Mouse (Mus musculus) ovary, postnatal 36 days (tissue): Measurements from ENCODE around the gene Por.
A peak's percentile ranks its signal among the peaks of the same experiment; 100 is the strongest.

Experiments
- DNase-seq: peaks from one replicate; pipeline ENCODE4 v3.0.0; 2022; ENCODE audit warnings: low spot score, mixed read lengths

Por gene

DNA sequence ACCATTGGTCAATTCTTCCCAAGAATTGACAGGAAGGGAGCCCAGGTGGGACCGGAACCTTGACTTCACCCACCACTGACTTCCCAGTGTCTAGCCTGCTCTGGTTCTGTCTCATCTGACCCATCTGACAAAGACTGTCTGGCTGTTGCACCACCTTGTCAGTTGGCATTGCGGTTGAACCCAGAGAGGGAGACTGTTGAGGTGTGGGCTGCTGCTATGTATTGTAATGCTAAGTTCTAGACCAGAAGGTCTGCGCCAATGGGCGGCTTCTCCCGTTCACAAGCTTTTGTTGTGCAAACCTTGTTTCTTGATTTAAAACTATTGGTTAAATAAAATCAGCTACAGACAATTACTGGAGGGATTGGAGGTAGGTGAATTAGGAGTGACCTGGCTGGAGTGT is 12.7 kb upstream of the Por start:
- DNase-seq = no peak

DNA sequence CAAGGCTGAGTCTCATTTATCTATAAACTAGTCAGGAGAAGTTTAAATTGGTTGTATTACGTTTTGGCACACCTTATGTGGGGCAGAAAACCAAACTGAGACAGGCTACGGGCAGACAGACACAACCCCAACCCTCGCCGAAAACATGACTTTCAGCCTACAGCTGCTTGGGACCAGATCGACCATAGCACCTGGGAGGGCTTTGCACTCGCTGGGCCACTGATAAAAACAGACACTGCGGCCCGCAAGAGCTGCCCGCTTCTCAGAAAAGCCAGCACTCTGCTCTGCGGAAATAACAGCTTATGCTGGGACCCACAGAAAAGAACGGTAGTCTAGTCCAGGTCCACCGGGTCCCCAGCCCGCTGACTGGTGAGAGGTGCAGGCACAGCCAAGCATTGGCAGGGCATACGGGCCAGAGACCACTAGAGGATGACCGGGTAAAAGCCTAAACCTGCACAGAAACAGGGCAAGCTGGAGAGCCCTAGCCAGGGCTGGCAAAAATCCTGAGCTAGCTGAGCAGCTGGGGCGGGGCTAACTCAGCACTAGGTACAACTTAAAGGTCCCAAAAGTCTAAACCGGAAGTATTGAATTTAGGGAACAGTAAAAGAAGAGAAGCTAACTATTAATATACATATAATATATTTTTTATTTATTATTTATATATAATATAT is 12.0 kb upstream of the Por start:
- no peak for DNase-seq

DNA sequence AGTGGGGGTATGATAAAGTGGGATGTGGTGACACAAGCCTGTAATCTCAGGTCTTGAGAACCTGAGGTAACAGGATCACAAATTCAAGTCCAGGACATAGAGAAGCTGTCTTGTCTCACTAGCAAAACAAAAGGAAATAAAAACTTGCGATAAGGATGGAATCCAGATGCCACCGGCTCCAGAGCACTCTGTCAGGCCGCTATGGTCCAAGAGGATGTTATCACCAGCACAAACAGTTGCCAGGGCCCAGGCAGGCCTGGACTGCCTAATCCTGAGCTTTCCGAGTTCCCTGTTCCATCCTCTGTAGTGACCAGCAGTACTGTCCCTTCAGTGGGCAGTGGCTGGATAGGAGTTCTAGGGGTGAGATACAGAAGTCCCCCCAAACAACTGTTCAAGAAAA is 9.9 kb upstream of the Por start:
- no peak for DNase-seq

DNA sequence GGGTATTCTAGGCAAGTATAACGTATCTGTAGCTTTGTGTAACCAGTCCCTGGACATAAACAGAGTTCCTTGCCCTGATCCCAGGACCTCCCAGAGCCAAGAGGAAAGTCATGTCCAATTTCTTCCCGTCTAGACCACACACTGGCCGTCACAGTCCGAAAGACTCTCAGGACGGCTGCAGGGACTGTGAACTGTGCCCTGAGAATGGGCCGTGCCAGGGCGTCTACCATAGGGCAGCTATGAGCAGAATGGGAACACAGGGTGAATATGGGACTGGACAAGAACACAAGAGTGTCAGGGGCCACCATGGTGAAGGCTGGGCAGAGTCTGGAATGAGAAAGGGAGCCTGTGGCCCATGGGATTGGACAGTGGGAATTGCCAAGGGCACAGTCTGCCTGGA is 9.3 kb upstream of the Por start:
- DNase-seq = no peak

DNA sequence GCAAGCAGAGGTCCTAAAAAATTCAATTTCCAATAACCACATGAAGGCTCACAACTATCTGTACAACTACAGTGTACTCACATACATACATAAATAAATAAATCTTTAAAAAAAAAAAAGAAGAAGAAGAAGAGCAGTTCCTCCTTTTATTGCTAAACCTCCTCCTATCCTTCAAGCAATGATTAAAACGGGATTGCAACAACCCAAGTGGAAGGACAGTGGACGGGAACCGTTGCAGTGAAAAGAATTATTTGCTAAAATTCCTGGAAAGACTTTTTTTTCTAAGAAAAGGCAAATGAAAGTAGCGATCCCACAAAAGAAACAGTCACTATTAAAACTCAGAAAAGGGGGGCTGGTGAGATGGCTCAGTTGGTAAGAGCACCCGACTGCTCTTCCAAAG is 2.9 kb upstream of the Por start:
- no peak for DNase-seq

DNA sequence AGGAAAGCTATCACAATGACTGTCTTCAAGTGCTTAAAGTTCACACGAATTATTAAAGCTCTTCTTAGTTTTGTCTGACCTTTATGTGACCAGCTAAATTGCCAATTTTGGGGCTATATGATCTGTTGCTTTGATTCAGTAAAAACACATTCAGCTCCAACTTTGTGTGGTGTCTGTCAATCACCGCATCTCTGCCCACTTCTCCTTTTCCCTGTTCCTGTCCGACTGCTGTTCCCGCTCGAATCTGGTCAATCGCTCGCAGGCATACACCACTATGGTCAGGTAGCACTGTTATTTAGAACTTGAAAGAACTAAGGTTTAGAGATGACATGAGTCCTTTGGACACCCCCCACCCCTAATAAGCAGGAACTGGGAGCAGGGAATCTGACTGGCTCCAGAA is 1.8 kb upstream of the Por start:
- no peak for DNase-seq

DNA sequence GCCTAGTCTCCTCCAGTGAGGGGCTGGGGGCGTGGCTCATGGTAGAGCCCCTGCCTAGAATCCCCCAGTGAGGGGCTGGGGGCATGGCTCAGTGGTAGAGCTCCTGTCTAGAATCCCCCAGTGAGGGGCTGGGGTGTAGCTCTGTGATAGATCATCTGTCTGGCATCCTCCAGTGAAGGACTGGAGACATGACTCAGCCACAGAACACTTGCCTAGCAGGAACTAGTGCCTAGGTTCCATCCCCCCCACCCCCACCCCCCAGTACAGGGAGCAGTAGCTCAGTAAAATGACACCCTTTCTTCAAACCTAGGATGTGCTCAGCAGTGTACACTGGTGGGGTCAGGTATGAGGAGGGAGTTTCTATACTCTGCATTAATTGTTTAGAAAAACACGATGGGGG is 1.0 kb downstream of the Por start:
- no peak for DNase-seq

DNA sequence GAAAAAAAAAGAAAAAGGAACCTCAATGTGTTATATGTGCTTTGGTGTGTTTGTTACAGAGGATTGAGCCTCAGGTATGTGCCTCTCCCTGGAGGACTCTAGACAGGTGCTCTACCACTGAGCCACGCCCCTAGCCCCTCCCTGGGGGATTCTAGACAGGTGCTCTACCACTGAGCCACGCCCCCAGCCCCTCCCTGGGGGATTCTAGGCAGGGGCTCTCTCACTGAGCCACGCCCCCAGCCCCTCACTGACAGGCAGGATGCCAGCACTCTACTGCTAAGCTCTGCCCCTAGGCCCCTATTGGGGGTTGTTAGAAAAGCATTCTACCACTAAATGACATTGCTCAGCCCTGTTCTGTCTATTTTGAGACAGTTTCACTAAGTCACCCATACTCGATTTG is 2.7 kb downstream of the Por start:
- DNase-seq = no peak

DNA sequence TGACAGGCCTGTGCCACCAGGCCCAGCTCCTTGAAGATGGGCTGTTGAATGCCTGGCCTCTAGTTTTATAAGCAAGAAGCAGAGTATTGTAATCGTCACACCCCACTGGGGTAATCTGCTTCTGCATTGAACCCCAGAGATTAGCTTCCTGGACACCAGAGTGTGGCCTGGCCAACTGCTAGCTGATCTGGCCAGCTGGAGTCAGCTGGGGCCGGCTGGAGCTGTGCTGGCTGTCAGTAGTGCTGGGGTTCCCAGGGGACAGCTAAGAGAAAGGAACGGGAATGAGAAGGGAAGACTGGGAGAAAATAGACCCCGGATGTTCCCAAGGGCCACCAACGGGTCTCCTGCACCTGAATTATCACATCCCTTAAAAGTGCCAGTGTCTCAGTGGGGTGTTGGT is 3.1 kb downstream of the Por start:
- no peak for DNase-seq

DNA sequence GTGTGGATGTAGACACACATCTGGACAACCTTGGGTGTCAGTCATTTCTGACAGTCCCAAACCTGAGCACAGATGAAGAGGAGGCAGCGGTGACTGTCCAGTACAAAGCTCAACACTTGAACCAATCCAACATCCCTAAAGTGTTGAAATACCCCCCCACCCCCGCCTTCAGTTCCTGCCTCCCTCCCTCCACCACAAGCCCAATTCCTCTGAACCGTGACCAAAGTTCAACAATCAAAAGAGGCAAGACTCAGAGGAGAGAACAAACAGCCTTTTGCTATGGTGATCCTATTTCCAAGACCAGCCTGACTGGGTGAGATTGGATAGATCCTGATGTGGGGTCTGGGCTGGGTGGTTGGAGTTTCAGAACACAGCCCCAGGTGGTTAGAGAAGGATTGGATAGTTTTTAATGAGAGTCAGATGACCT is 4.5 kb downstream of the Por start:
- DNase-seq = no peak

DNA sequence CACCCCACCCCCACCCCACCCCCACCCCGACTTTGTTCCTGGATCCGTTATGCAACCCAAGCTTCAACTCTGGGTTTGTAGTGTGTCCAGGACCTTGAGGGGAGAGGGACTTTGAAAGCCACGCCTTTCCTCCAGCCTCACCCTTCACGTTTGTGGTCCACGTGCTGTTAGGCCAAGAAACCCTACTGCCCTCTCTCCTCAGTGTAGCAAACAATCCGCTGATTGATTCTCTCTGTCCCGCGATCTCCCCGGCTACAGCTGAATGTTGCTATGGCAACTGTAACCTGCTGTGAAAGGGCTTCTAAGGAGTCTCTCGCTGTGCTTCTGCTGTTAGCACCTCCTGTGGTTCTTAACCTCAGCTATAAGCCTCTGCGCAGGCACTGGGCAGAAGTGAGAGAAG is 5.0 kb downstream of the Por start:
- DNase-seq = peak; percentile 61

DNA sequence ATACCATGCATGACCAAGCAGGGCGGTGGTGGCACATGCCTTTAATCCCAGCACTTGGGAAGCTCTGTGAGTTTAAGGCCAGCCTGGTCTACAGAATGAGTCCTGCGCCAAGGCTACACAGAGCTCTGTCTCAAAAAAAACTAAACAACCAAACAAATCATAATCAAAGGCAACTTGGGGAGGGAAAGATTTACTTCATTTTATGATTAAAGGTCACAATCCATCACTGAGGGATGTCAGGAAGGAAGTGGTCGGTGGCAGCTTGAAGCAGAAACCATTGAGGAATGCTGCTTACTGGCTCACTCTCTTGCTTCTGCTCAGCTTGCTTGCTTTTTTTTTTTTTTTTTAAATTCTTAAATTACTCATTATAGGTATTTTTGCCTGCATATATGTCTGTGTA is 6.9 kb downstream of the Por start:
- DNase-seq = no peak

DNA sequence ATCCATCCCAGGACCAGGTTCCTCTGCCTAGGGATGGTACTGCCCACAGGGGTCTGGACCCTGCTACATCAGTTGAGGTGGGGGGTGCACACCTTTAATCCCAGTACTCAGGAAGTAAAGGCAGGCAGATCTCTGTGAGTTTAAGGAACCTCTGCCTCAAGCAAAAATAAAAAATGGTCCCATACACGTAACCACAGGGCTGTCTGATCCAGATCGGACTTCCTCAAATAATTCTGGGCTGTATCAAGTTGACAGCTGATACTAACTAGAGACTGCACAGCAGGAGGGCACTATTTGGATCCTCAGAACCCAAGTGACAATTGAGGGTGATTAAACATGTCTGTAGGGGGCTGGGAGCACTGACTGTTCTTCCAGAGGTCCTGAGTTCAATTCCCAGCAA is 7.4 kb downstream of the Por start:
- DNase-seq = no peak

DNA sequence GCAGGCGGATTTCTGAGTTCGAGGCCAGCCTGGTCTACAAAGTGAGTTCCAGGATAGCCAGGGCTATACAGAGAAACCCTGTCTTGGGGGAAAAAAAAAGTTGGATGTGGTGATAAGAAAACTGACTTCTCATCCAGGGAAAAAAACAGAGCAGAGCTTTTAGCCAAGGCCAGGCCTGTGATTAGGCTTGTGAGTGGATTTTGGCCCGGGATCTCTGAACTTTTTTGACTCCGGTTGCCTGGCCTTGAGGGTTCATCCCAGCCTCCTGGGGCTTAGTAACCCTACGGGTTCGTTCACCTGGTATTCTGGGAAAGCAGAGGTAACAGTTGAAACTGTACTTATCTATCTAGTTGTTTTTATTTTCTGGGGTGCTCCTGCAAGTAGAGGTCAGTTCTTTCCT is 8.6 kb downstream of the Por start:
- no peak for DNase-seq

DNA sequence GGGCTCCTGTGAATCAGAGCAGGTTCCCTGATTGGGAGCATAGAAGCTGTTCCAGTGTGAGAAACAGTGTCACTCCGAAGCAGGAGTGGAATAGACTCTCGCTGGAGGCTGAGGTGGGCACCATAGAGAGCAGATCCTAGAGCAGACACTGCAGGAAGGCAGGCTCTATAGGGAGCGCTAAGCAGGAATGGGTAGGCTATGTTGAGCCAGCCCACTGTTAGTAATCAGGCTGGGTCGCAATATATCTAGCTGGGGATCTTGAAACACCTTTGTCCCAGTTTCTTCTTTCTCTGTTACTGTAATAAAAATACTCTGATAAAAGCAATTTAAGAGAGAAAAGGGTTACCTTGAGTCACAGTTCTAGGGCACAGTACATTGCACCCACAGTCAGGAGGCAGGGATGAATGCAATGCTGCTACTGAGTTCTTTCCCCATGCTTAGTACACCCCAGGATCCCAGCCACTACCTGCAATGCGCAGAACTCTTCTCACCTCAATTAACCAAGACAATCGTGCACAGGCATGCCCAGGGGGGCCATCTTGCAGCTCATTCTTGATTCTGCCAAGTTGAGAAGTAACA is 11.2 kb downstream of the Por start:
- DNase-seq = no peak

DNA sequence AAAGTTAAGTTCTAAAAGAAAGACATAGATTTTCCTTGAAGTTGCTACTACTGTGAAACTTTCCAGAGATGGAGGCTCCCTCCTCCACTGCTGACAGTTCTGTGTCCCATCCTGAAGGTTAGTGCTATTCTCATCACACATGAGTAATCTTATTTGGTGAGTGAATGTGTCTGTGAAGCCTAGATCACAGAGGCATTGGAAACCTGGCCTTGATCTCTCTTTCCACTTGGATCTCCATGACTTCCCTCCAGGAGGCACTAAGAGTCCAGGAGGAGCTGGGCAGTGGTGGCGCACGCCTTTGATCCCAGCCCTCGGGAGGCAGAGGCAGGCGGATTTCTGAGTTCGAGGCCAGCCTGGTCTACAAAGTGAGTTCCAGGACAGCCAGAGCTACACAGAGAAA is 12.2 kb downstream of the Por start:
- no peak for DNase-seq

DNA sequence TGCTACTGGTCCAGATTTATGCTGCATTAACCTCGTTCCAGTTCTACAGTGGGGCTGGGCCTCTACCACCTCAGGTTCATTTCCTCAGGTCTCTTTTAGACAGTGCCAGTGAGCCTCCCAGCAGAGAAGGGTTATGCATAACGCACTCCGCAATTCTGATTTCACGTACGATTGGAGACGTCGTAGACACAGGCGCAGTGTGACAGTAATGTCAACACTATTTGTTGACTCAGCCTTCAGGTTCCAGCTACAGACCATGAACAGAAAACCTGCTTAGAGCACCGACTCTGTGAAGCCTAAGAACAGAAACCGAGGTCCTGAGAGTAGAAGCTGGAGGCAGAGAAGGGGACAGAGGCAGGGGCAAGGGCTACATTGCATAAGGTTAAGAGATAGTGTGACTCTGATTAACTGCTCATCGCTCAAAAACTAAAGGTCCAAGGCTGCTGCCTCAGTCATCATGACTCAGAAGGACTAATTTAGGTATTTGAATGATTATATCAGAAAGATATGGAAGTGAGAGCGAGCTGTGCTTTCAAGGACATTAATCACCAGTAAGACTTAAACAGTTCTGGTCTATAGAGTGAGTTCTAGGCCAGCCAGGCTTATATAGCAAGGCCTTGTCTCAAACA is 13.2 kb downstream of the Por start:
- no peak for DNase-seq

DNA sequence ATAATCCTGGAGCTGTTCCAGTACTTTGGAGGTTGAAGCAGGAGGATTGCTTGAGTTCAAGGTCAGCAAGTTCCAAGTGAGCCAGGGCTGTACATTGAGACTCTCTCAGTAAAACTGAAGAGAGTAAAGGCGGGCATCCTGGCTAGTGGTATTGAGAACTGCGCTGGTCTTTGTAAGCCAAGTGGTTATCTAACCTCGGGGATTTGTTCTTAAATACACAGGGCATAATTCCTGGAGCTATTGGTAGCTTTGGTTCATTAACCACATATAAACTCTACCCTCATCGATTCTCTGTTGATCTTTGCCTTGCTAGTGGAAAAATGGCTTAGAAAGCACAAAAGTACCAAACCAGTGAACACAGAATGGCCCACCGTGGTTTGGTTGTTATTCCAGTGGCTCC is 20.6 kb downstream of the Por start:
- DNase-seq = no peak

DNA sequence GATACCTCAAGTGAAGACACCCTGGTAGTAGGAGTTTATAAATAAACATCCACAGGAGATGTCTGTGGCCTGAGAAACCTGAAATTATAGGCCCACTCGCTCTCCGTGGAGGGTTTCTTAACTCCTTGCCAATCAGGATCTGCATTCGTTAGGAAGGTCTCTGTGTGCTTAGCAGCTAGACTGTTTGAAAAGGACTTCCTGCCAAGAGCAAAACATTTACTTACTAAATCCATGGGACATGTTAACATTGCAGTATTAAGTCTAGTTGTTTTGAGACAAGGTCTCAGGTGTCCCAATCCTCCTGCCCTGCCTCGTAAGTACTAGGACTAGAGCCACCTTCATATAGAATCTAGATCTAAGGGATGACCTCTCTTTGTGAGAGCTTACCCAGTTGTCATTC is 21.4 kb downstream of the Por start:
- DNase-seq = no peak

DNA sequence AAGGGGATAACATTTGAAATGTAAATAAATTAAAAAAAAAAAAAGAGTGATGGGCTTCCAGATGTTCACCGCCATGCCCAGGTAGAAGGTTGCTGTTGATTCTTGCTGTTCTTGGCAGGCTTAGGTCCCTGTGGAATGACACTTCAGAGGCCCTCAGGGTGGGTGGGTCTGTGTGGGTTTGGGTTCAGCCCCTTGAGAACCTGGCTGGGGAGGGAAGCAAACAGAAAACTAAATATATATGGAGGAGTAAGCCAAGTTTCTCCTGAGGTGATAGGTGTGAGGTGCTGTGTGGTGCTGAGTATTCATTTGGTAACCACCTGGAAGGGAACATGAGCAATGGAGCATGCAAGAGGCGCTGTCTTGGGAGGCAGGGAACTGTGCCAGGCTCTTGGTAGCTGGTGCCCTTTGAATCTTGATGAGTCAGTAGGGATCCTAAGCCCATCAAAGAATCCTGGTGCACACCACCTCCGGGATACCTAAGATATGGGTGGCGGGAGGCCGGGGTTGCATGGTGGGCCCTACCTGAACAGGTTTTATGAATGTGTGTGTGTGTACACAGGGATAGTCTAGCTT is 23.5 kb downstream of the Por start:
- DNase-seq = no peak

DNA sequence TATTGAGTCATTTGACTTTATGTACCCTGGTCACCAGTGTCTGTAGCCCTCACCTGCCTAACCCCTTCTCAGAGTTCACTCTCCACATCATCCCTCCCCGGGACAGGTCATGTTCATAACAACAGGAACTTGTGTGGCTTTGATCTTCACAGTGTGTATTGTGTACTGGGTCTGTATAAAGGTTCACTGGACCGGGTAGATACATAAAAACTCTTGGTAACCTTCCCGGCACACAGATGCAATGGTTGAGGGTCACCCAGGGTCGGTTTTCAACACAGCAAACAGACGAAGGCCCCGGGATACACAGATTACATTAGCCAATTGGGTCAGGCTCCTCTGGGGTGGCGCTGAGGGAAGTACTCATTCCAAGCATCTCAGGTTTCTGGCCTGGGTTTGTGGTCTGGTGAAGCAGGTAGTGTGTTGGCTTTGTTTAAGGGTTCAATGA is 25.5 kb downstream of the Por start:
- no peak for DNase-seq

DNA sequence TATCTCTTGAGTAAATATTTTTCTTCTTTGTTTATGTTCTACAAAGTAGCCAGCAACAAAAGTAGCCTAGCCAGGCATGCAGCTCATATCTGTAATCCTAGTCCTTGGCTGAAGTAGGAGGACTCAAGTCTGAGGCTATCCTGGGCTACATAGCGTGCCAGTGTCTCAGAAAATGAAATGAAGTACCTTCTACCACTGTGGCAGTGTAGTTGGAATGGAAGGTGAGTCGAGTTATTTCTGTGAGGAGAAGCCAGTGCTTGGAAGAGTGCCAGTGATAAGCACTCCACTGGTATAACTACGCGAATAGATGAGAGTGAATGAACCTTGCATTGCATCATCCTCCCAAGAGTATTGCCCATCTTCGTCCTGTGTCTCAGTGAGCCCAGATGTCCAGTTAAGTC is 27.9 kb downstream of the Por start:
- DNase-seq = no peak

DNA sequence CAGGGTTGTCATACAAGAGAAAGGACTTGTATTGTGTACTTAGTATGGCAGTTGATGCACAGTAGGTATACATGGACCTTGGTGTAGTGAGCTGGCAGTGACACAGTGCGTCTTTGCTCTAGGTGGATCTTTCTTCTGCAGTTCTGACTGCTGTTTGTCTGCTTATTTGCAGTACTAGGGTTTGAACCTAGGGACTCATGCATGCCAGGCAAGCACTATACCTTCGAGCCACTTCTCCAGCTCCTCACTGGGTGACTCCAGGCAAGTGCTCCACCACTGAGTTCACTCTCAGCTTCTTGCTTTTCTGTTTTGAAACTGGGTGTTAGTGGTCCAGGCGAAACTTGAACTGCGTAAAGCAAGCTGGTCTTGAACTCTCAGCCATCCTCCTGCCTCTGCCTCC is 31.8 kb downstream of the Por start:
- no peak for DNase-seq

DNA sequence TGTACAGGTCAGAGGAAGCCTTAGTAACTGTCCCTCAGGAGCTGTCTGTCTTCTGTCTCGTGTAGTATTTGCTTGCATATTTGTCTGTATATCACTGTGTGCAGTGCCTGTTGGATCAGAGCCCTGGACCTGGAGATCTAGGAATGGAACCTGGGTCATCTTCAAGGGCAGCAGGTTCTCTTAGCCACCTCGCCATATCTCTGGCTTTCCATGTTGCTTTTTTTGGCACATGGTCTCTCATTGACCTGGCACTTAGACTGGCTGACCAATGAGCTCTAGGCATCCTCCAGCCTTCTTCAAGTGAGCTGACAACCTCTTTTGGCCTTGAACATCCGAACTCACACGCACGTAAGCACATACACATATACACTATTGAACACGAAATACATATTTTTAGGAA is 32.4 kb downstream of the Por start:
- DNase-seq = no peak
